Mouse (Mus musculus) layer of hippocampus, adult 2 months (tissue): ENCODE measurements around the gene Zdhhc25. TPM values are rescaled to one million over a fixed set of nuclear protein-coding genes. Genes with fewer than 3 reads are reported as not detected.

Experiments
- DNase-seq, 2 experiments: peaks; one replicate each; pipeline ENCODE4 v3.0.0; 2022; ENCODE audit warnings: low spot score in 2 of 2
- H3K27ac ChIP-seq: fragments of 200-600 bp; 2 replicates; pipeline ENCODE4 v1.8.1; 2022
- H3K4me3 ChIP-seq: fragments of 200-600 bp; 2 replicates; pipeline ENCODE4 v1.8.1; 2022; ENCODE audit warnings: mild to moderate bottlenecking
- CTCF ChIP-seq: fragments of 200-600 bp; conservative IDR thresholded peaks from 2 replicates; pipeline ENCODE4 v1.8.1; 2022; ENCODE audit warnings: antibody characterized with exemption, mild to moderate bottlenecking, moderate library complexity
- long read RNA-seq, 2 experiments: library from polyadenylated mRNA; stranded (forward); transcript quantifications; one replicate each; pipeline ENCODE4 v2.0.0; 2021; ENCODE audit warnings: borderline mapping rate in 2 of 2
- total RNA-seq, 2 experiments: library from RNA; stranded (reverse); gene quantifications; 2 replicates each; pipeline ENCODE4 v1.2.3; 2021

Gene Zdhhc25
- total RNA-seq = not detected
- long read RNA-seq, experiment 1 = 0 reads
- long read RNA-seq, experiment 2 = 0 reads

- no peak for DNase-seq
- Histone ChIP-seq H3K27ac (no peak within 1 kb of the TSS), H3K4me3 (no peak within 1 kb of the TSS)
- no peak for TF ChIP-seq CTCF
These were observed at the start of gene Zdhhc25 for GRCm38 (mm10) chr15:88600002-88600401. Gene Zdhhc25, plus strand, starts transcription at chr15:88600302.

GRCm38 (mm10) chr15:88552852-88553251 lies 47.2 kb upstream of the Zdhhc25 start:
- no peak overlapping the region for H3K4me3 ChIP-seq
- no peak overlapping the region for H3K27ac ChIP-seq
- peak in 1 of 2 experiments; percentile 7 for DNase-seq
- no peak for TF ChIP-seq CTCF

- peak; percentile 13 to 36 for DNase-seq
- Histone ChIP-seq H3K27ac (no peak overlapping the region), H3K4me3 (no peak overlapping the region)
- TF ChIP-seq CTCF = peak; percentile 95
These were observed 44.6 kb upstream of the Zdhhc25 start for GRCm38 (mm10) chr15:88555476-88555875.

GRCm38 (mm10) chr15:88560637-88561036 lies 39.5 kb upstream of the Zdhhc25 start:
- H3K4me3 ChIP-seq = no peak overlapping the region
- no peak for TF ChIP-seq CTCF
- DNase-seq = no peak
- no peak overlapping the region for H3K27ac ChIP-seq

- no peak for DNase-seq
- H3K27ac ChIP-seq = no peak overlapping the region
- TF ChIP-seq CTCF = peak; percentile 71
- H3K4me3 ChIP-seq = no peak overlapping the region
These were observed 38.9 kb upstream of the Zdhhc25 start for GRCm38 (mm10) chr15:88561058-88561730.

- no peak for TF ChIP-seq CTCF
- H3K27ac ChIP-seq = no peak overlapping the region
- DNase-seq = no peak
- no peak overlapping the region for H3K4me3 ChIP-seq
These were observed 34.8 kb upstream of the Zdhhc25 start for GRCm38 (mm10) chr15:88565307-88565706.

GRCm38 (mm10) chr15:88565806-88566205 lies 34.3 kb upstream of the Zdhhc25 start:
- H3K27ac ChIP-seq = no peak overlapping the region
- DNase-seq = no peak
- TF ChIP-seq CTCF = no peak
- no peak overlapping the region for H3K4me3 ChIP-seq

- DNase-seq = peak in 1 of 2 experiments; percentile 6
- Histone ChIP-seq H3K27ac (no peak overlapping the region), H3K4me3 (peak overlapping the region; percentile 29; the same call in 1 of the 2 replicates)
- no peak for TF ChIP-seq CTCF
These were observed 29.4 kb upstream of the Zdhhc25 start for GRCm38 (mm10) chr15:88570697-88571096.

- no peak overlapping the region for H3K4me3 ChIP-seq
- H3K27ac ChIP-seq = no peak overlapping the region
- no peak for TF ChIP-seq CTCF
- DNase-seq = no peak
These were observed 20.6 kb upstream of the Zdhhc25 start for GRCm38 (mm10) chr15:88579461-88579860.

- TF ChIP-seq CTCF = no peak
- no peak for DNase-seq
- H3K27ac ChIP-seq = no peak overlapping the region
- H3K4me3 ChIP-seq = no peak overlapping the region
These were observed 2.4 kb downstream of the Zdhhc25 start for GRCm38 (mm10) chr15:88602496-88602895.

- H3K27ac ChIP-seq = no peak overlapping the region
- TF ChIP-seq CTCF = no peak
- no peak overlapping the region for H3K4me3 ChIP-seq
- DNase-seq = no peak
These were observed 3.1 kb downstream of the Zdhhc25 start for GRCm38 (mm10) chr15:88603091-88603732.

- no peak for TF ChIP-seq CTCF
- no peak overlapping the region for H3K4me3 ChIP-seq
- no peak overlapping the region for H3K27ac ChIP-seq
- no peak for DNase-seq
These were observed 3.6 kb downstream of the Zdhhc25 start for GRCm38 (mm10) chr15:88603733-88604119.

- Histone ChIP-seq H3K4me3 (no peak overlapping the region), H3K27ac (no peak overlapping the region)
- TF ChIP-seq CTCF = no peak
- DNase-seq = no peak
These were observed 4.7 kb downstream of the Zdhhc25 start for GRCm38 (mm10) chr15:88604669-88605414.
